Mouse (Mus musculus): Measurements from ENCODE around the gene Epha6. TPM values are rescaled to one million over a fixed set of nuclear protein-coding genes. Genes with fewer than 3 reads are reported as not detected.
A peak's percentile ranks its signal among the peaks of the same experiment; 100 is the strongest.

Epha6 gene
- total RNA-seq, 1 experiment: not detected

DNA sequence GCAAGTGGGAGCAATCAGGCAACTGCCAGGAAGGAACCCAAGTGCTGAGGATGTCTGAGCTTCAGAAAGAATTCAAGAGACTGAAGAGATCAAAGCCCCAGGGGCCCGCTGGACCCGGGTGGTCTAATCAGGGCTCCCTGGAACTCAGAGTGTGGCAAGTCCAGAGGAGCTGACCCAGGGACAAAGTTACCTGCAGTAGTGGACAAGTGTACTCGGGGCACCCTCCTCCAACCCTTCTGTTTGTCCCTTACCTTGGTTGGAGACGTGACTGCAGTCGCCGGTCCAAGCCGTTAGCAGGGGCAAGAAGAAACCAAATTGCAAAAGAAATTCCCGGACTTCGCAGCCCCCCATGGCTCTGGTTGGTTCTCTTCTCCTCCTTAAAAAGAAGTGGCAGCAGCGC, 718 bp downstream of the Epha6 start:
- Histone ChIP-seq H3K27ac (ENCODE audit: insufficient read depth, low read depth, low read length, poor library complexity, severe bottlenecking) (no peak overlapping the region), H3K36me3 (ENCODE audit: control insufficient read depth, insufficient read depth, low read length, poor library complexity, severe bottlenecking) (no peaks in the 10 kb centered on the region), H3K4me1 (ENCODE audit: control insufficient read depth in 2 of 2, insufficient read depth in 2 of 2, low read length in 2 of 2, poor library complexity in 1 of 2) (peaks cover 0 to 2% of the 10 kb centered on the region in 2 experiments; a peak in 1 of 4 replicates), H3K9me3 (ENCODE audit: control insufficient read depth, insufficient read depth, low read depth, low read length) (no peaks in the 10 kb centered on the region), H3K9ac (ENCODE audit: insufficient read depth, low read depth, low read length, poor library complexity, severe bottlenecking) (no peak overlapping the region), H3K4me3 (ENCODE audit: insufficient read depth in 1 of 2, low read depth in 1 of 2, low read length in 2 of 2, poor library complexity in 1 of 2, severe bottlenecking in 1 of 2) (peak overlapping the region; percentile 48 to 63)
- TF ChIP-seq ZC3H11A (IDR thresholded peaks at IDR 0.05; ENCODE audit: borderline replicate concordance, low read depth, low read length): no peak
- no peak for DNase-seq (ENCODE audit: low read depth, low spot score)
- in situ Hi-C loops (cut with MboI; ENCODE audit: low sequenced_read_pairs in 2 of 2, unreplicated experiment in 2 of 2): no loop called here

DNA sequence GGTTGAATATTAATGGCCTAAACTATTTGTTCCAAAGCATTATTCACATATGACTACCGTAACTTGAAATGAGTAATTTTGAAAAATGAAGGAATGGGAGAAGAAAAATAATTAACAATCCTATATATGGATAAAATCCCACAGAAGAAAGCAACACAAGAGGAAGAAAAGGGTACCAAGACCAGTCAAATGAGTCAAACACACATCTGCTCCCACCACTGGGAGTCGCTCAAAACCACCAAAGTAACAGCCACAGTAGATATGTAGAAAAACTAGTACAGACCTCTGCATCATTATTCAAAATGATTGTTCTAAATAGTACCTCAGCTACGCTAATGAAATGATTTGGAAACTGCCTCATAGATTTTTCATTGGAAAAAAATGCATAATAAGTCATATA, 20.0 kb downstream of the Epha6 start:
- H3K4me3 ChIP-seq (ENCODE audit: insufficient read depth in 1 of 2, low read depth in 1 of 2, low read length in 2 of 2, poor library complexity in 1 of 2, severe bottlenecking in 1 of 2): no peak overlapping the region
- DNase-seq (ENCODE audit: low read depth, low spot score): no peak
- H3K36me3 ChIP-seq (ENCODE audit: control insufficient read depth, insufficient read depth, low read length, poor library complexity, severe bottlenecking): no peaks in the 10 kb centered on the region
- no peak for TF ChIP-seq HCFC1 (IDR thresholded peaks at IDR 0.05; ENCODE audit: borderline replicate concordance, insufficient read depth, low read length)
- TF ChIP-seq ZC3H11A (IDR thresholded peaks at IDR 0.05; ENCODE audit: borderline replicate concordance, low read depth, low read length): no peak
- TF ChIP-seq ZNF384 (IDR thresholded peaks at IDR 0.05; ENCODE audit: low read depth, low read length): no peak
- no peak for TF ChIP-seq CHD2 (IDR thresholded peaks at IDR 0.05; ENCODE audit: low read depth, low read length)
- TF ChIP-seq MAFK (IDR thresholded peaks at IDR 0.05; ENCODE audit: insufficient read depth, low read depth, low read length): no peak
- no peak overlapping the region for H3K9ac ChIP-seq (ENCODE audit: insufficient read depth, low read depth, low read length, poor library complexity, severe bottlenecking)
- in situ Hi-C loops (cut with MboI; ENCODE audit: low sequenced_read_pairs in 2 of 2, unreplicated experiment in 2 of 2): no loop called here
- H3K9me3 ChIP-seq (ENCODE audit: control insufficient read depth, insufficient read depth, low read depth, low read length): no peaks in the 10 kb centered on the region
- no peak overlapping the region for H3K27ac ChIP-seq (ENCODE audit: insufficient read depth, low read depth, low read length, poor library complexity, severe bottlenecking)
- H3K4me1 ChIP-seq (ENCODE audit: control insufficient read depth in 2 of 2, insufficient read depth in 2 of 2, low read length in 2 of 2, poor library complexity in 1 of 2): no peaks in the 10 kb centered on the region

DNA sequence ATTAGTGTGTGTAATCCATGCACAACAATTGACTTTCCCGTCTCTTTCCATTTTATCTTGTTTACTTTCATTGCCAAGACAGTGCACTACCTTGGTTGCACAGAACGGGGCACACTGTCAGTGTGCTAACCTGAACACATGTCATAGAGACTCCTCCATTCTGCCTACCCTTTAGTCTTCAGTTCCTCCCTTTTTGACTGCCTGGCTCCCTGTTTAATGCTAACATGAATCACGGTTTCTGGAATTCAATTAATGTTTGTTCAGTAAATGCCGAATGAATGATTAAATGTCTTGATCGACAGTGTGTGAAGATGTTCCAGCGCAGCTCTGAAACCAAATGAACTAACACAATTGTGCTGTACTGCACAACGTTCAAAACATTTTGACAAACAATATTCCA, 20.6 kb downstream of the Epha6 start:
- no peak for DNase-seq (ENCODE audit: low read depth, low spot score)
- in situ Hi-C loops (cut with MboI; ENCODE audit: low sequenced_read_pairs in 2 of 2, unreplicated experiment in 2 of 2): no loop called here

DNA sequence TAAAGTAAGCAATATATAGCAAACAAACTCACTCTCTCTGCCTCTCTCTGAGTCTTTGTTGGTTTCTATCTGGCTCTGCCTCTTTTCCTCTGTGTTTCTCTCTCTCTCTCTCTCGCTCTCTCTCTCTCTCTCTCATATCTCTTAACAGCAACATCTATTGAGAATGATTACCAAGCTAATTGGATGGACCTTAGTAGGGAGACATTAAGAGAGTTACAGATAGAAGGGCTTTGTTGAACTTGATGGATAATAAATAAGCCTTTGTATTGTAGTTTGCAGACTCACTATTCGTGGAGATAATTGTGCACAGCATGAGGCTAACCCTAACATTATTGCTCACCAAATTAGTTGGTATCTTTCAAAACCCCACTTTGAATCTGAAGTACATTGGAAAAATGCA, 34.8 kb downstream of the Epha6 start:
- Histone ChIP-seq H3K9me3 (ENCODE audit: control insufficient read depth, insufficient read depth, low read depth, low read length) (no peaks in the 10 kb centered on the region), H3K36me3 (ENCODE audit: control insufficient read depth, insufficient read depth, low read length, poor library complexity, severe bottlenecking) (no peaks in the 10 kb centered on the region), H3K27ac (ENCODE audit: insufficient read depth, low read depth, low read length, poor library complexity, severe bottlenecking) (no peak overlapping the region), H3K4me1 (ENCODE audit: control insufficient read depth in 2 of 2, insufficient read depth in 2 of 2, low read length in 2 of 2, poor library complexity in 1 of 2) (no peaks in the 10 kb centered on the region), H3K4me3 (ENCODE audit: insufficient read depth in 1 of 2, low read depth in 1 of 2, low read length in 2 of 2, poor library complexity in 1 of 2, severe bottlenecking in 1 of 2) (no peak overlapping the region), H3K9ac (ENCODE audit: insufficient read depth, low read depth, low read length, poor library complexity, severe bottlenecking) (no peak overlapping the region)
- TF ChIP-seq CHD2 (IDR thresholded peaks at IDR 0.05; ENCODE audit: low read depth, low read length) (no peak), ZNF384 (IDR thresholded peaks at IDR 0.05; ENCODE audit: low read depth, low read length) (no peak), ZC3H11A (IDR thresholded peaks at IDR 0.05; ENCODE audit: borderline replicate concordance, low read depth, low read length) (no peak), MAFK (IDR thresholded peaks at IDR 0.05; ENCODE audit: insufficient read depth, low read depth, low read length) (no peak)
- in situ Hi-C loops (cut with MboI; ENCODE audit: low sequenced_read_pairs in 2 of 2, unreplicated experiment in 2 of 2): no loop called here
- DNase-seq (ENCODE audit: low read depth, low spot score): no peak

More for the DNA sequence above, 20.6 kb downstream of the Epha6 start:
- TF ChIP-seq ZNF384 (IDR thresholded peaks at IDR 0.05; ENCODE audit: low read depth, low read length): no peak
- TF ChIP-seq ZC3H11A (IDR thresholded peaks at IDR 0.05; ENCODE audit: borderline replicate concordance, low read depth, low read length): no peak
- TF ChIP-seq HCFC1 (IDR thresholded peaks at IDR 0.05; ENCODE audit: borderline replicate concordance, insufficient read depth, low read length): no peak
- TF ChIP-seq MAFK (IDR thresholded peaks at IDR 0.05; ENCODE audit: insufficient read depth, low read depth, low read length): no peak
- TF ChIP-seq CHD2 (IDR thresholded peaks at IDR 0.05; ENCODE audit: low read depth, low read length): no peak
- Histone ChIP-seq H3K36me3 (ENCODE audit: control insufficient read depth, insufficient read depth, low read length, poor library complexity, severe bottlenecking) (no peaks in the 10 kb centered on the region), H3K9me3 (ENCODE audit: control insufficient read depth, insufficient read depth, low read depth, low read length) (no peaks in the 10 kb centered on the region), H3K27ac (ENCODE audit: insufficient read depth, low read depth, low read length, poor library complexity, severe bottlenecking) (no peak overlapping the region), H3K4me3 (ENCODE audit: insufficient read depth in 1 of 2, low read depth in 1 of 2, low read length in 2 of 2, poor library complexity in 1 of 2, severe bottlenecking in 1 of 2) (no peak overlapping the region), H3K4me1 (ENCODE audit: control insufficient read depth in 2 of 2, insufficient read depth in 2 of 2, low read length in 2 of 2, poor library complexity in 1 of 2) (no peaks in the 10 kb centered on the region), H3K9ac (ENCODE audit: insufficient read depth, low read depth, low read length, poor library complexity, severe bottlenecking) (no peak overlapping the region)

DNA sequence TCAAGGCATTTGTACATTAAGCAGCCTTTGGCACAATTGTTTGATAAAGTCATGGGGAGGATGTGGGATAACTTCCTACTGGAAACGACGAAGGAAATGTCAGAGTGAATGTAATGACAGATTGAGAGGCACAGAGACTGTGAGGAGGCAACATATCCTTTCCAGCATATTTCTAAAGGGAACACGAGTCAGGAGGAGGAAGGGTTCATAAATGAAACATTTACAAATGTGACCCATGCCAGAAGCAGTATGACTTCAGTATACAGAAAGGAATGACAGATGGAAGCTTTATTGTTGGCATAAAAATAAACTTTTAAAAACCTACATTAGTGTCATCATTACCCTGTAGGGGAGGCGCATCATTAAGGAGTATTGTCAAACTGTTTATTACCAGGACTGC, 60.9 kb downstream of the Epha6 start:
- in situ Hi-C loops (cut with MboI; ENCODE audit: low sequenced_read_pairs in 2 of 2, unreplicated experiment in 2 of 2): no loop called here
- H3K4me1 ChIP-seq (ENCODE audit: control insufficient read depth in 2 of 2, insufficient read depth in 2 of 2, low read length in 2 of 2, poor library complexity in 1 of 2): no peaks in the 10 kb centered on the region
- H3K27ac ChIP-seq (ENCODE audit: insufficient read depth, low read depth, low read length, poor library complexity, severe bottlenecking): no peak overlapping the region
- no peaks in the 10 kb centered on the region for H3K9me3 ChIP-seq (ENCODE audit: control insufficient read depth, insufficient read depth, low read depth, low read length)
- H3K4me3 ChIP-seq (ENCODE audit: insufficient read depth in 1 of 2, low read depth in 1 of 2, low read length in 2 of 2, poor library complexity in 1 of 2, severe bottlenecking in 1 of 2): no peak overlapping the region
- TF ChIP-seq ZNF384 (IDR thresholded peaks at IDR 0.05; ENCODE audit: low read depth, low read length) (no peak), CHD2 (IDR thresholded peaks at IDR 0.05; ENCODE audit: low read depth, low read length) (no peak), MAFK (IDR thresholded peaks at IDR 0.05; ENCODE audit: insufficient read depth, low read depth, low read length) (no peak), HCFC1 (IDR thresholded peaks at IDR 0.05; ENCODE audit: borderline replicate concordance, insufficient read depth, low read length) (no peak)
- no peak overlapping the region for H3K9ac ChIP-seq (ENCODE audit: insufficient read depth, low read depth, low read length, poor library complexity, severe bottlenecking)
- DNase-seq (ENCODE audit: low read depth, low spot score): no peak
- no peaks in the 10 kb centered on the region for H3K36me3 ChIP-seq (ENCODE audit: control insufficient read depth, insufficient read depth, low read length, poor library complexity, severe bottlenecking)

All from ES-E14 (cell line).